In the genomic region with DNA sequence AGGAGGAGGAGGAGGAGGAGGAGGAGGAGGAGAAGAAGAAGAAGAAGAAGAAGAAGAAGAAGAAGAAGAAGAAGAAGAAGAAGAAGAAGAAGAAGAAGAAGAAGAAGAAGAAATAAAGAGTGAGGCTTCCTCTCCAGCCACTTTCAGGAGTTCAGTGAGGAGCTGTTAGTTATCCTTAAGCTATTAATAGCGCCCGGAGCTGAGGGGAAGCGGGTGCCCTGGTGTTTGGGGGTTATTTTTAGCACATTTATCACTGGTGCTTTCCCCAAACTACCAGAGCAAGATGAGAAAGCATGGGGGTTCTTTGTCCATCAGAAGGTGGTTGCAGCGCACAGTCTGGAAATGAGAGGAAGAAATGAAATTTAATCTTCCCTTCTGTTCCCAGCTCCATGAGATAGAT, we compare ENCODE assay signal across 24 mouse cellular contexts.
A peak's percentile ranks its signal among the peaks of the same experiment; 100 is the strongest.
DNase-seq lines count a peak whose midpoint lies in the region; ATAC-seq and TF ChIP-seq lines count a peak whose summit lies in the region.
"Had no signal": no experiment of that assay in that cellular context is flagged by ENCODE, and none has a peak within 500 bp of the region (broad histone marks: within the 10 kb centered on the region; RNA-seq: fewer than 3 reads in every experiment).

No protein-coding gene starts in this region.

- H3K9ac ChIP-seq in heart, embryonic 13.5 days = no peak overlapping the region
- H3K9ac ChIP-seq: forebrain, embryonic 15.5 days; hindbrain, embryonic 13.5 days; lung, embryonic 15.5 days had no signal

- peak overlapping the region; percentile 56 for H3K27ac ChIP-seq in gastrocnemius, adult 2 months
- H3K27ac ChIP-seq in heart, embryonic 13.5 days (replicated peaks) = peak overlapping the region; percentile 80
- H3K27ac ChIP-seq in forebrain, embryonic 10.5 days = no peak overlapping the region
- H3K27ac ChIP-seq: forebrain, embryonic 15.5 days; hindbrain, embryonic 13.5 days; kidney, postnatal 0 days; lung, embryonic 15.5 days had no signal

- no peak for TF ChIP-seq CTCF in gastrocnemius, adult 2 months (IDR thresholded peaks at IDR 0.05)

- H3K9me3 ChIP-seq in heart, embryonic 13.5 days = no peaks in the 10 kb centered on the region
- no peaks in the 10 kb centered on the region for H3K9me3 ChIP-seq in forebrain, embryonic 10.5 days
- H3K9me3 ChIP-seq: forebrain, embryonic 15.5 days; hindbrain, embryonic 13.5 days; lung, embryonic 15.5 days had no signal

- intact Hi-C loops in gastrocnemius, adult 2 months (cut with DNase I) = no loop called here
- intact Hi-C loops in heart, postnatal 10 days (cut with DNase I) = no loop called here
- intact Hi-C loops in left cerebral cortex, postnatal 36 days (cut with DNase I) = no loop called here

- H3K36me3 ChIP-seq in heart, embryonic 13.5 days = no peaks in the 10 kb centered on the region
- no peaks in the 10 kb centered on the region for H3K36me3 ChIP-seq in forebrain, embryonic 10.5 days (replicated peaks)
- H3K36me3 ChIP-seq: forebrain, embryonic 15.5 days; hindbrain, embryonic 13.5 days; lung, embryonic 15.5 days had no signal

- peaks cover 41% of the 10 kb centered on the region for H3K4me1 ChIP-seq in heart, embryonic 13.5 days
- peaks cover 9% of the 10 kb centered on the region for H3K4me1 ChIP-seq in forebrain, embryonic 10.5 days
- H3K4me1 ChIP-seq: lung, embryonic 15.5 days had no signal

- 9% methylated on average over 4 of the region's 4 CpGs for WGBS in heart, embryonic 13.5 days
- 89% methylated on average over 4 of the region's 4 CpGs for WGBS in forebrain, embryonic 10.5 days

- H3K4me2 ChIP-seq in heart, embryonic 13.5 days = peak overlapping the region; percentile 45
- H3K4me2 ChIP-seq: forebrain, embryonic 15.5 days; hindbrain, embryonic 13.5 days; lung, embryonic 15.5 days; midbrain, embryonic 11.5 days had no signal

- no peak for ATAC-seq in heart, embryonic 13.5 days (ENCODE audit: extremely low read depth, insufficient number of reproducible peaks, low FRiP score, low TSS enrichment)
- no peak for ATAC-seq in frontal cortex, adult (ENCODE audit: low TSS enrichment)
- ATAC-seq: forebrain, embryonic 15.5 days; intestine, embryonic 16.5 days; midbrain, embryonic 16.5 days had no signal

- no peaks in the 10 kb centered on the region for H3K27me3 ChIP-seq in heart, embryonic 13.5 days (replicated peaks)
- H3K27me3 ChIP-seq in forebrain, embryonic 10.5 days (ENCODE audit: poor library complexity, severe bottlenecking) = peaks cover 2% of the 10 kb centered on the region; the same call in 1 of the 2 replicates
- H3K27me3 ChIP-seq: forebrain, embryonic 15.5 days; hindbrain, embryonic 13.5 days; lung, embryonic 15.5 days had no signal

- H3K4me3 ChIP-seq in gastrocnemius, adult 2 months = 0 out of 2 replicates have a peak overlapping the region, but pooled peaks have one; percentile 9
- H3K4me3 ChIP-seq in heart, embryonic 13.5 days = no peak overlapping the region
- H3K4me3 ChIP-seq in forebrain, embryonic 10.5 days = no peak overlapping the region
- H3K4me3 ChIP-seq: forebrain, embryonic 15.5 days; hindbrain, embryonic 13.5 days; lung, embryonic 15.5 days had no signal

- DNase-seq in gastrocnemius, adult 2 months = peak; percentile 35
- no peak for DNase-seq in gastrocnemius, postnatal 10 days
- DNase-seq in NIH3T3 (ENCODE audit: low read depth) = peak; percentile 30
- peak; percentile 27 to 52 for DNase-seq in heart, postnatal 10 days
- DNase-seq in forebrain, embryonic 10.5 days (ENCODE audit: extremely low spot score, low spot score) = no peak
- no peak for DNase-seq in left cerebral cortex, postnatal 36 days (ENCODE audit: low spot score in 2 of 2)
- DNase-seq: adrenal gland, postnatal 14 days; cerebellum, adult 11 months; cerebellum, adult 9-10 months; cerebellum, postnatal 36 days; gastrocnemius, postnatal 25 days; kidney, adult 8-10 months; layer of hippocampus, adult 9-11 months; right cerebral cortex, adult 18-20 months; right cerebral cortex, postnatal 4 days had no signal

Comparison
In these comparisons a context has a peak if more than half of its experiments do, and no peak if none do; other contexts are left out.
1. DNase-seq: peak in gastrocnemius, adult 2 months (single experiment), NIH3T3 (single experiment) and heart, postnatal 10 days (2 of 2); none in gastrocnemius, postnatal 10 days (single experiment), forebrain, embryonic 10.5 days (single experiment) and left cerebral cortex, postnatal 36 days (0 of 2).